Mouse (Mus musculus) adrenal gland, postnatal 36 days (tissue): ENCODE measurements at regions not wholly inside any gene's neighbourhood (a gene's known extent, or its start where the extent isn't known, plus 50 kb on each side); places are given as distances from the start of the nearest gene placed in this dataset.
A peak's percentile ranks its signal among the peaks of the same experiment; 100 is the strongest.

ENCODE experiments used
- DNase-seq, 2 experiments: peaks; one replicate each; pipeline ENCODE4 v3.0.0; 2021; ENCODE audit warnings: mixed read lengths in 1 of 2

DNA sequence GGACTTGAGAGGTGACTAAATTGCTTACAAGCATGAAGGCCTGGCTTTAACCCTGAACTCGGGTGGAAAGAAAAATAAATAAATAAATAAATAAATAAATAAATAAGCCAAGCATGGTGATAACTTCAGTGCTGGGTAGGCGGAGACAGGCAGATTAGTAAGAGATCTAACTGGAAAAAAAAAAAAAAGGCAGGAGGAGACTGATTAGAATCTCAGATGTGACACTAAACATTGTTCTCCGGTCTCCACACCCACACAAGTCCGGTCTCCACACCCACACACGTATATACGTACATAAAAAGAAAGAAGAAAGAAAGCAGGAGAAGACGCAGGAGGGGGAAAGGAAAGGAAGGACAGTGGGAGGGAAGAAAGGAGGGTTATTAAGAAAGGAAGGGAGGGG lies 267.8 kb downstream of the Dhx15 start:
- no peak for DNase-seq

DNA sequence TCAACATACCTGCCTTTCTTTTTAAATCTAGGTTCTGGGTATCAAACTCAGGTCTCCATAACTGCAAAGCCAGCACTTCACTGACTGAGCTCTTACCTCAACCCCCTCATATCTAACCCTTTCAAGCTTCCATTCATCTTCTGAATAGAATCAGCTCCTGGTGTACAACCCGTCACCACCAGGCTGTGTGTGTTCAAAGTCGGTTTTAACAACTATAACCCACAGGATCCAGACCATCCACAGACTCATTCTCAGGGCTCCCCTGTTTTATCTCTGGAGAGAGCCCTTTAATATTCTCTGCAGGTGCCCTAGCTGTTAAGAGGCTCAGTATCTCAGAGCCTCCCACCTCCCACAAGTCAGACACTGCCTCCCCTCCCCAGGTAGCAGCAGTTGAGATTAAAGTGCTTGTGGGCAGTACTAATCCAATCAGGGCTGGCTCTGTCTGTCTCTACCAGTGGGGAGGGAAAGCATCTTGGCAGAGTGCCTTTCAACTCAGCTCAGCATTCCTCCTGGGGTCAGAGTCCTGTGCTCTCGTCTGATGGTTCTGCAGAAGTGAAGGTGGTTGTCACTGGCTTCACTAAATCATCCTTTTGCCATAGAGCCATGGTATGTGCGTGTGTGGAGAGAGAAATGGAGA lies 272.4 kb downstream of the Dhx15 start:
- no peak for DNase-seq

GRCm38 (mm10) chr5:51914731-51915130 lies 275.6 kb downstream of the Dhx15 start:
- no peak for DNase-seq

- peak in 1 of 2 experiments; percentile 9 for DNase-seq
Observed at GRCm38 (mm10) chr5:51908861-51909260, 281.5 kb downstream of the Dhx15 start.

- no peak for DNase-seq
Observed at GRCm38 (mm10) chr5:51906315-51907109, 283.8 kb downstream of the Dhx15 start.

DNA sequence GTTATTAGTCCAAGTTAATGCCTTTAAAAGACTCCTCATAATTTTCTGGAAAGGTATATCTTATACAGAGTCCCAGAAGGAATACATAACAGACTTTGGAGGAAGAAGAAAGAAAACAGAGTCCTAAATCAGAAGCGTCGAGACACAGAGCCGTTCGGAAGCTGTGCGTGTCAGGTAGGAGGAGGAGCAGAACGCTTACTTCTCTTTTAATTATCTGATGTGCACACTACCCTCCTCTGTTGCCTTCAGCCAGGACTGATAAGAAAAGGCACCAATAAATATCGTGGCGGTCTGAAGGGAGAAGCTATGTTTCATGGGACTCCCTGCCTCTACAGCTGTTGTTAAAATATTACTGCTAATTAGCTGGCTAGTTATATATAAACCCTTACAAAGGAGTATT lies 296.2 kb downstream of the Dhx15 start:
- DNase-seq, result no peak

DNA sequence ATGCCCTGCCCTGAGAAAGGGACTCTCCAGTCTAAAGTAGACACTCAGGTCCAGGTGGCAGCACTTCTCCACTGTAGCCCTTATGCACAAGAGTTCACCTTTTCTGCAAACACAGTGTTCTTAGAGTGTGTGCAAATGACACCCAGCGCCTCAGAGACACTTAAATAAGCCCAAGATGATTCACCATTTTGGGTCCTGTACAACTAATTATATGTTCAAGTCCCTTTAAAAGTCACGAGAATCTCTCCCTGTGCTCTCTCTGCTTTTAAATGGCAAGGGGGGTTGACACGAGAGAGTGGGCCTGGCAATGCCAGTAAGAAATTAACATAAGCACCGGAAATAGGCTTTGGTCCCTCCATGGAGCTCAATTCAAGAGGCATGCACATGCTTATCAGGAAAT lies 299.0 kb downstream of the Dhx15 start:
- no peak for DNase-seq

DNA sequence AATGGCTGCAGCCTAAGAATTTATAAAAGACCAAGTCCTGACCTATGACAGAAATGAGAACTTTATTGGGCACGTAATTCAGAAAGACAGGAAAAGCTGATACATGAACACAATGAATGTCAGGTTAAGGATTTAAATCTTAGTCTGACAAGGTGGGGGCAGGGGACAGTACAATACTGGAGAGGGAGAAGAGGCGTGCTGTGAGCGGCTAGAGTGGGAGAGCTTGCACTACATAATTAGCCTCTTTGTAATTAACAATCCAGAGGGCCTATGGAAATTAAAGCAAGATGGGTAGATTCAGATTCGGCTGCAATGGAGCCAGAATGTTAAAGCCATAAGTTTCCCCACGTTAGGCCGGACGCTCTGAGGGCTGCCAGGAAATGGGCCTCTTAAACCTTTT lies 301.9 kb downstream of the Dhx15 start:
- DNase-seq, result no peak

GRCm38 (mm10) chr5:51882594-51882993 lies 307.7 kb downstream of the Dhx15 start:
- no peak for DNase-seq

DNA sequence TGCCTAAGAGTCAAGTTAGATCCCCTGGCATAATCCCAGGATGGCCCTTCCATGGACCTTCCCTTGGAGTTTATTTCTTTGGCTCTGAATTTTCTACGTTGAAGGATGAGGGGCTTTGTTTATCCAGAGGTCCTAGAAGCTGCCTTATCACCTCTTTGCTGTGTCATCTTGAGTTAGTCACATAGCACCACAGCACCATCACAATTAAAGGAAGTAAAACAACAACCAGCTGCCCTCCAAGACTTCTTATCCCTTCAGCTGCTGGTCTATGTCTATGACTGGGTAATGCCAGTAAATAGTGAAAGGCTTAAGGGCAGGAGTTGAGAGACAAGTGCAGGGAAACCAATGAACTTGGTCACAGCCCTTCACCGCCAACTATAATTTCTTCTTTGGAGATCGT lies 308.1 kb downstream of the Dhx15 start:
- DNase-seq, result no peak

- DNase-seq, result no peak
Observed at GRCm38 (mm10) chr5:51876846-51877245, 309.3 kb upstream of the Ppargc1a start.

GRCm38 (mm10) chr5:51873571-51873970 lies 306.0 kb upstream of the Ppargc1a start:
- DNase-seq, result no peak

DNA sequence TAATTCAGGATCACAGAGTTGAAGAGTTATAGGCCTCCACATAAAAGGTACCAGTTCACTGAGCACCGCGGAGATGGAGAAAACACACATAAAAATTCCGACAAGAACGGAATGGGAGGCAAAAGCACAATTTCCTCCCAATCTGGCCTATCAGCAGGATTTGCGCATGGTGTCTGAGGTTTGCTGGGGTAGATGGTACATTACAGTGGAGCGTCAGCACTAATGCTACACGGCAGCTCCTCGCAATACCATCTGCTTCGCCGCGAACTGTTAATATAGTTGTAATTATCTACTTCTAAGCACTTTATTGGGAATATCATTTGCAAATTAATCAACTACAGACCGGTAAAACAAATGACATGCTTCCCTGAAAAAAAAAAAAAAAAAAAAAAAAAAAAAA lies 304.2 kb upstream of the Ppargc1a start:
- no peak for DNase-seq

DNA sequence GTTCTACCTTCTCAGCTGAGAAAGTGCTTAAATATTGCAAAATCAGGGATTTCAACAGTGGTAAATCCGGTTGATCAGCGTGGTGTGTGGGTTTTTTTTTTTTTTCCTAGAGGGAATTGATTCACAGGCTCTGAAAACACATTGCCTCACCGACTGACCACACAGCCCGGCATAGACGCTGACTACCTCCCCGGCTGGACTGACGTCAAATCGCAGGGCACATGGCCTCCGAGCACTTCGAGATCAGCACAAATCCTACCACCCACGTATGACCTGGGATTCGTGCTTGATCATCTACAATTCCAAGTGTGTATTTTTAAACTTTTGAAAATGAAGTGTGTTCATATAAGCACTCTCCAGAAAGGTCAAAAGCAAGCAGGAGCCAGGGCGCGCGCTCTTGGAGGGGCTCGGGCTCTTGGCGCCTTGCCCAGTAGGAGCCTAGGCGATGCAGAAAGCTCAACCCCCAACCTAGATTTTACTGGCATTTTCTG lies 300.7 kb upstream of the Ppargc1a start:
- DNase-seq, result peak; percentile 9 to 35

DNA sequence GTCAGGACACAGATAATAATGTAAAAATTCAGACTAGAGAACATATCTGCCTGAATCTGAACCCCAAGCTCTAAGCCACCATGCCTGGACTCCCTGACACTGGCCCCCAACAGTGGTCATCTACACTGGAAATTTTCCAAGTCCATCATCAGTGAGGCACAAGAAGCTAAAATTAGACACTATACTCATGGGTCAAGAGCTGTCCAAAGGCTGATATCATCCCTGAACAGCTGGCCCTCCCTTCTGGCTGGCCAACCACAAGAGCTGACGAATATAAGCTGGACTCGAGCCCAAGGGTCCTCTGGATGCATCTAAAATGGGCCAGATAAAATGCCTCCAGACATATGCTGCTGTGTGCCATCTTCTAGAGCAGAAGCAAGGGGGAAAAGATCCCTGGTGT lies 298.5 kb upstream of the Ppargc1a start:
- DNase-seq, result no peak

GRCm38 (mm10) chr5:51860496-51860895 lies 293.0 kb upstream of the Ppargc1a start:
- no peak for DNase-seq

- no peak for DNase-seq
Observed at GRCm38 (mm10) chr5:51853456-51854124, 286.1 kb upstream of the Ppargc1a start.

DNA sequence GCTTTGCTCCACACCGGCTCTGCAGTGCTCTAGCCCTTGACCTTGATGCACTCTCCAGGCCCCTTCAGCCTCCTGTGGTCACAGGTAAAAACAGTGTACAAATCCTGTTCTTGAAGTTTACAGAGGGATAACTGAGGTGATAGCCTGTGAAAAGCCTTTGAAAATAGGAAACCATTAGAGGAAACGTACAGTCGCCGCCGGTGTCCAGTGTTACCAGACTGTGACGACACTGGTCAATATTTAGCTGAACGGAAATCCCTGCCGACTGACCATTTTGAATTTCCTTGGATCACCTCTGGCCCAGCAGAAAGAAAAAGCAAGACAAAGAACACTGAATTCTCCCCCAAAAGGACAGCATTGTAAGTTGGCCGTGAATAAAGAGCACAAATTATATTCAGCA lies 282.6 kb upstream of the Ppargc1a start:
- DNase-seq, result no peak

DNA sequence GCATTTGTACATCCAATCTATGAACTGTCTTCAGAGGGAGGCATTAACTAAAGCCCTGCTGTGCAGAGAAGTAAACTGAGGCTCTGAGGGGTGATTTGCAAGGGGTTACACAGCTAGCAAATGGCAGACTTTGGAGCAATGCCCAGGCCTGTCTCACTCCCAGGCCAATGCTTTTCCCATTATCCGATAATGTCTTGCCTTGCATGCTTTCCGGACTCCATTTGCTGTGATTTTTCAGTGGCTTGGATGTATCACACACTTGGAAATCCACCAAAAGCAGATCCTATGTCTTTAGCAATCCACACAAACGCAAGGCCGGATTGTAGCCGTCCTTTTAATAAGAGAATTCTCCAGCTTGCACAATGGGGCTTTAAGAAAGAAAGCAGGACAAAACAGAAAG lies 281.7 kb upstream of the Ppargc1a start:
- no peak for DNase-seq

DNA sequence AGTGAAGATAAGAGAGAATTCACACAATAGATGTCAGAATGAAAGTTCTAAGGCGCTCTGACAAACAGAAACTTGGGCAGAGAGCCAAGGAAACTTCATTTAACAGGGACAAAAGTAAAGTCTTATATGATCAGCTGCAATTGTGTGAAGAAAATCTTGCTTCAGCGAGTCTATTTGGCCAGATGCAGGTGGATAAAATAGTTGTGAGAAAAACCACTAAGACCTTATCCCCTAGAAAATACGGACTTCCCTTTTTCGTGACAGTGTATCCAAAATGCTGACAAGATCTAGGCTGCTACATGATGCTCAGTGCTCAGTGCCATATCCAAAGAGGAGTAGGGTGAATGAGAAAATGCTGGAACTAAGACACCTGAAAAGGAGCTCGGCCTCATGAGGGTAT lies 274.7 kb upstream of the Ppargc1a start:
- no peak for DNase-seq

- DNase-seq, result no peak
Observed at GRCm38 (mm10) chr5:51841763-51842162, 274.2 kb upstream of the Ppargc1a start.

DNA sequence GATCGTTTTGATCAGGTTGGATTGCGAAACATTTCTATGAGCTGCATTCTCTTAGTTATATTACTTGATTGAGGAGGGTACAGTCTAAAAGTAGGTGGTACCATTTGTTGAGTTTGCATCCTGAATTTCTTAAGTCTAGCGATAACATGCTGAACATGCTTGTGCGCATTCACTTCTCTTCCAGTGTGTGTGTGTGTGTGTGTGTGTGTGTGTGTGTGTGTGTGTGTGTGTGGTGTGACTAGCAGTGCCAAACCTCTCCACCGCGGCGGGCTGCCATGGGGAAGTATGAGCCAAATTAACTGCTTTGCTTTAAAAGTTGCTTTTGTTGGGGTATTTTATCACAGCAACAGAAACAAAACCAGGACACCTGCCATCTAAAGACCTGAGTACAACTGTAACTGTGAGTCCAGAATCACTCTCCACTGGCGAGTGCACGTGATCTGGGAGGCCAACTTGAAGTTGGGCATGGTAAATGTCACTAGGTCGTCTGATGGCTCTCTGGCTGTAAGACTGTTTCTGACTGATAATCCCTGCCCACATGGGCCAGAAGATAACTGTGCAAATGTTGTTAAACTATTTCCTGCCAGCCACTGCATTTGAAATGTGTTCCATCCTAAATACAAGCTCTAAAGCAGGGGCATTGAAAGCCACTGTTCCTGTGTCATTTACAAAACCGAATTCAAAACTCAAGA lies 273.3 kb upstream of the Ppargc1a start:
- DNase-seq, result no peak

DNA sequence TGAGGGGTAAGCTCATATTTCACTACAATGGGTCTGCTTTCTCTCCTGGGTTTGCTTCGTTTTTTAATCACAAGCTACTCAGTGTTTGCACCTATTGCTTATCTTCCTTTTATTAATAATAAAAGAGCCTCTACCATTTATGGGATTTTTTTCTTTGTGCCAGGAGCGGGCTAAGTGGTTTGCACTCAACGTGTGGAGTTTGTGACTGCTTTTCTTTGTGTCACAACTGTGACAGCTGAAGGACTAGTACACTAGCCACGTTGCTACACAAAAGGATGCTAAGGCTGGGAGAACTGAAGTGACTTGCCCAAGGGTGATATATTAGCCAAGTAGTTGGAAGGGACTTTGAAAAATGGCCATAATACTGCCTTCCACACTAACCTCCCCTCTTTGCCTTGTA lies 271.8 kb upstream of the Ppargc1a start:
- no peak for DNase-seq
